Mouse (Mus musculus): ENCODE data around the gene Slc35f3.

- TF ChIP-seq CTCF (IDR thresholded peaks at IDR 0.05; ENCODE audit: insufficient read depth, low read length) (no peak), POLR2A (IDR thresholded peaks at IDR 0.05; ENCODE audit: borderline replicate concordance, extremely low read depth, low read depth, low read length) (no peak)
Observed at GRCm38 (mm10) chr8:126339357-126339756, 41.0 kb downstream of the Slc35f3 start.
